Mouse (Mus musculus) layer of hippocampus, adult 8-10 months (tissue): ENCODE data around the gene Tbc1d2b. TPM values are rescaled to one million over a fixed set of nuclear protein-coding genes. Genes with fewer than 3 reads are reported as not detected.

Experiments used
- DNase-seq, 2 experiments: peaks; one replicate each; pipeline ENCODE4 v3.0.0; 2022; ENCODE audit warnings: low spot score in 2 of 2
- total RNA-seq, 4 experiments: library from RNA; stranded (reverse); gene quantifications; 2 replicates each; pipeline ENCODE4 v1.2.4; 2022

Gene Tbc1d2b
- total RNA-seq, 4 experiments from 2014 or later = 10.6 to 16.8 (median 14.6) TPM

DNA sequence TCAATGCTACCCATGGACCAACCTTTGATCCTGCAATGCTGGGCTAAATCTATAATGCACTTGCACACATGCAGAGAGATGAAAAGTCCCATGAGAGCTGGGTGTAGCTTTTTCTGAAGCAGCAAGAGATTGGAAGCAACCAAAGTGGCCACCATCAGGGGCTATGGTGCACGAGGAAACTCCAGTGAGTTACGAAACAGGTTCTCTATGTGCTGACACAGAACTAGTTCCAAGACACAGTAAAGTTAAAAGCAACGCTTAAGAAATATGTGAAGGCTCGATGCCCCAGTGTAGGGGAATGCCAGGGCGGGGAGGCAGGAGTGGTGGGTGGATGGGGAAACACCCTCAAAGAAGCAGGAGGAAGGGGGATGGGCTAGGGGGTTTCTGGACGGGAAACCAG, 61.9 kb downstream of the Tbc1d2b start:
- no peak for DNase-seq

DNA sequence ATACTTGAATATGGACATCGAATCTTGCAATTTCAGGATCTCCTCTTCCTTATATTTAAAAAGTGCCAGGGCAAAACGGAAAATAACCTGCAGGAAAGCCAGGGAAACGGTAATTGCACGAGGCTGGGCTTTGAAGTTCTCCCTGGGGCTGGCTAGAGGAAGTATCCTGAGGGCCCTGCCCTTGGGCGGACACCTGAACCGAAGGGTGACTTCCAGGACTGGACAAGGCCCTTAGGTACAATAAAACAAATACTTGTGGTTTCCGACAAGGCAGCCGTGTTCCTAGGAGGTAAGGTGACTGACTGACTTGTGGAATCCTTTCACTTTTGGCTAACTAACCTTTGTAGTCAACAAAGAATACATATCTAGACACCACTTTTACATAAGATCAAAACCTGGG, 62.8 kb downstream of the Tbc1d2b start:
- DNase-seq = no peak

DNA sequence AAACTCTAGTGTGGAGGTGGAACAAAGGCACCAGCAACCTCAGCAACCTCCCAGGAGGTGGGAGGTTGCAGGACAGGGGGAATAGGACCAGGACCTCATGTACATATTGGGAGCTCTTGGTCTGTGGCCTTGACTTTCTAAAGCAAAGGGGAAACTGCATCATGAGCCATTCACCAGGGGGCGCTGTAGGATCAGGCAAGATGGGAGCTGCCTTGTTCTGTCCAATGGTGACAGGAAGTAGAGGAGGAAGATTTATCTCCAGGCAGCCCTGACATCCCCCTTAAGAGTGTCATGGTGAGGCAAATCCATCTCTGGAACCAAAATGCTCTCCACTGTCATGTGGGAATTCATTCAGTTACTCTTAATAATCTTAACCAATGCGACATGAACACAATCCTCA, 64.1 kb downstream of the Tbc1d2b start:
- peak; percentile 61 to 82 for DNase-seq

DNA sequence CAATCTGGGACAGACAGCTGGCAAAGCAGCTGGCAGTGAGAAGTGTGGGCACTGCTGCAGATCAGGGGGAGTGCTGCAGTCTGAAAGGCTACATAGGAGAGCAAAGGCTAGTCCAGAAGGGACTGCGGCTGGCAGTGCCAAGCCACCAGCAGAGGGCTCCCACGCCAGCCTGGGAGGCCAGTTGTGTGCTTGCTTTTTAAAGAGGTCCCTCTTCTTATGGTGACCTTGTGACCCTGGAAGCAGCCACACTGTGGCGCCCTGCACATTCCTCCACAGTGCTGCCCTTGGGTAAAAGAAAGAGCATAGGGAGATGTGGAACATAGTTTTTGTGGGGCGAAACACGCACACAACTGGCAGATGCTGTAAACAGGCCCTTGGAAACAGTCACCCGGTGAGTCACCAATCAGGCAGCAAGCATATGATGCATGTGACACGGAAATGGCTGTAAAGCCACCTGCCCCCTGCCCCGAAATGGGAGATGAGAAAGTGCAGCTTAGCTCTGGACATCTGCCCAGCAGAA, 66.1 kb downstream of the Tbc1d2b start:
- no peak for DNase-seq

DNA sequence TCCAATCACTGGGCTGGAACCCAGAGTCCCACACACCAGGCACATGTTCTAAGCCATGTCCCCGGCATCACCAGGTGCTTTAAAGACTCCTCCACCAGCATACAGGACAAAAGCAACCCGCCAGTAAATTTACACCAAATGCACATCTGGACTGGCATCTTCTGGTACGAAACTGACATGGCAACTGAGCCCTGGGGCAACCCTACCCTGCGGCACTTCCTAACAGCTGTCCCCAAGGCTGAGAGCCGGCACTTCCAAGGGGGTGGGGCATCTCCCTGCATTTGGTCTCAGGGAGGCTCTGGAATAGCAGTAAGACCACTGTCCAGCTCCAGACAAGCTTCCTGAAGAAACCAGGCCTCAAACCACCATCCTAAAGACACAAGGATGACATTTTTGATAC, 67.4 kb downstream of the Tbc1d2b start:
- DNase-seq = no peak

DNA sequence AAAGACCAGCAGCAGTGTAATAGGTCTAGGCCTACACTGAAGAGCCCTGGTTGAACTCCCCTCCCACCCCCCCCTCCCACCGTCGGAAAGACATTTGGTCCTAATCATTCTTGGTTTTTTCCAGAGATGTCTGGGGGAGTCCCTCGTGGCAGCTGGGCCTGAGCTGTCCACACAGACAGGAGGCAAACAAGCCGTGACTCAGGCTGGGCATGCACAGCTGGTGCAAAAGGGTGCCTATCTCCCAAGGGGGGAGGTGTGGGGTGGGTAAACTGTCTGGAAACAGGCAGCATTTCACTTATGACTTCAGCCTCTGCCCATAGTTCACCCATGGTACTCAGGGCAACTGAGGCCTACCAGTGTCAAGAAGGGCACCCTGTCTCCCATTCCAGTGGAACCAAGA, 69.1 kb downstream of the Tbc1d2b start:
- no peak for DNase-seq

DNA sequence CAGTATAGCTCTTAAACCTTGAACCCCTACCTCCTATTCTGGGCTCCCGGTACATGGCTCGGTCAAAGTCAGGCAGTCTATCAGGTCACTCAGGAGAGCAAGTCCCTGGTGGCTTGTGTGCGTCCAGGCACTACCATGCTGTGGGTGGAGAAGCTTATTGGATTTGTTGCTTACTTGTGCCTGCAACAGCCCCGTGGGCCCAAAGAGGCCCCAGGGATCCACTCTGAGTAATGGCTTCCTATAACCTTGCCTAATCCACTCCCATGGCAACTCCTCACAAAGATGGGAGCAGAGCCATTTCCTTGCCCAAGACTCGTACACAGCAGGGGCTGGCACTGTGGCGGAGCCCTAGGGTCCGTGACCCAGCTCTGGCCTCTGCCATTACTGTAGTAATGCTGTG, 69.5 kb downstream of the Tbc1d2b start:
- no peak for DNase-seq

DNA sequence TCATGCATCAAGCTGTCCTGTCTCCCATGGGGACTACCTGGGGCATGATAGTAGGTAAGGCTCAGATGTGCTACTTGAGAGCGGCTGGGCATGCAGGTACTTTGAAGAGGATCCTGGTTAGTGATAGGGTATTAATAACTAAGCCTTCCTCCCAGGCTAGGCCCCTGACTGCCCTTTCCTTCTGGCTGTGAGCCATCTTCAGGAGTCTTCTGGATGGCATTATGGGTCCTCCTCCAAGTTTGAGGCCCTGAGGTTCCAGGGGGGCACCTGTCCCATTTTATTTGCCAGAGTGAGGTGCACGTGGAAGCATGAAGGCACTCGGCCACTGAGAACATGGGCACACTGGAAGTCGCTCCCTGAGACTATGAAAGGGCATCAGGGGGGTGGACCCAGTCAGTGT, 70.1 kb downstream of the Tbc1d2b start:
- DNase-seq = no peak

DNA sequence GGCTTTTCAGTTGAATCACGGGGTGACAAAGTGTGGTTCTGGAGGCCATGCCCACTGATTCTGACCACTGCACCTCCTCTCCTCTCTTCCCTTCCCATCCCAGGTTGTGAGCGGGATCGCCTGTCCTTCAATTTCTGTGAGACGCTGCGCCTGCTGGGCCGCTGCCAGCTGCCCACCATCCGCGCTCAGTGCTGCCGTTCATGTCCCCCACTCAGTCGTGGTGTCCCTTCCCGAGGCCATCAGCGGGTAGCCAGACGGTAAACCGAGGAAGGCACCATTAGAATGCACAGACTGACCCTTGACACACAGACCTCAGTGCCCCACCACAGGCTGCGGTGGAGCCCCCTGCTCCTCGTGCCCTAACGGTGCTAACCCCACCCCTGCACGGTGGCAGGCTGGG, 71.0 kb downstream of the Tbc1d2b start:
- no peak for DNase-seq

DNA sequence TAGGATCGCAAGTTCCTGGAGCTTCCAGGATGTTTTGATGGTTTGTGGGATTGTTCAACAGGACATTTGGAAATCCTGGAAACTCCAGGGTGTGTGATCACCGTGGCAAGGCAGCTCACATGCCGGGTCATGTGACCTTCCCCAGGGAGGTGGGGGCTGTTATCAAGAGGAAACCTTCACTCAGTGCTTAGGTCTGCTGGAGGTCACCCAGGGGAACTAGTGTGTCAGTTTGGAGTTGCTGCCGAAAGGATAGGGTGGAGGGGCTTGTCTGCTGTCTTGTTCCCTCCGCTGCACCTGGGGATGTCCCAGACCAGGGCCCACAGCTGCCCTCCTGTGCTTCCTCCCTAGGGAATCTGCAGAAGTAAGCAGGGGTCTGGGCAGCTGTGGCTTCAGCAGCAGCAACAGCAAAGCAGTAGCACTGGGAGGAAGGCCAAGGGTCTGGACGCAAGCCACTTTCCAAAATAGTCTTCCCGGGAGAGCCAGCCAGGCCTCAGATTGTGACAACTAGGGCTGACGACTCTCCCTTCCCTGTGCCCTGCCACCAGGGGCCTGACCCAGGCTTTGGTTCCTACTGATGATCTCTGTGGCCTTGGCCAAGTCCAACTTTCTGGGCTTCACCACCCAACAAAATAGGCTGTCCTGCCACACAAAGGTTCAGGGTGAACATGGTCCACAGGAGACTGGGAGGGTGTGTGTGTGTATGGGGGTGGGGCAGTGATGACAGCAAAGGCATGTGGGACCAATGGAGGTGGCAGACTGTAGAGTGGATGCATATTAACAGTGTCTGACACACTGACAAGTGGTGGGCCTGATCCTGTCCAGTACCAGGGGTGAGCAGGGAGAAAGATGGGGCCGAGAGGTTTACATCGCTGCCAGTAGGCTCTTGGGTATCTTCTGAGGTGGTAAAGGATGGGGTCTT, 71.8 kb downstream of the Tbc1d2b start:
- no peak for DNase-seq

DNA sequence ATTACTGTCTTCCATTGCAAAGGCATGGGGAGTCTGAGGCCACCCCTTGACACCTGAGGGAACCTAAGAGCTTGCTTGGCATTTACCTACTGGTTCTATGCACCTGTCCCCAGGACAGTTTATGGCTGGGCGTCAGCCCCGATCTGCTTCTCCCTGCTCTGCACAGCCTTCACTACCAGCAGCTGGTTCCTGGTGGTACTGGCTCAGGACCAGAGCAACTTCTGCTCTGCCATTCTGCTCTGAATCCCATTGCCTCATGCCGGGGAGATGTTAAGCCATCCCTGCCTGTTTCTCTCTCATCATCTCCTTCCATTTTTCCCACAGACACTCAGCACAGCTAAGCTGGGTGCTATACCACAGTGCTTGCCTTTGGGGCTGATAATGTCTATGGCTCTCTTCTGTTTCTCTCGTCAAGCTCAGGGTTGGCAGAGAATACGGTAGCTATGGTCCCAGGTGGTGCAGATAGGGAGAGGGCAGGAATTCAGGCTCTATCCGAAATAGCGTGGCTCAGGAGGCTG, 72.7 kb downstream of the Tbc1d2b start:
- no peak for DNase-seq

DNA sequence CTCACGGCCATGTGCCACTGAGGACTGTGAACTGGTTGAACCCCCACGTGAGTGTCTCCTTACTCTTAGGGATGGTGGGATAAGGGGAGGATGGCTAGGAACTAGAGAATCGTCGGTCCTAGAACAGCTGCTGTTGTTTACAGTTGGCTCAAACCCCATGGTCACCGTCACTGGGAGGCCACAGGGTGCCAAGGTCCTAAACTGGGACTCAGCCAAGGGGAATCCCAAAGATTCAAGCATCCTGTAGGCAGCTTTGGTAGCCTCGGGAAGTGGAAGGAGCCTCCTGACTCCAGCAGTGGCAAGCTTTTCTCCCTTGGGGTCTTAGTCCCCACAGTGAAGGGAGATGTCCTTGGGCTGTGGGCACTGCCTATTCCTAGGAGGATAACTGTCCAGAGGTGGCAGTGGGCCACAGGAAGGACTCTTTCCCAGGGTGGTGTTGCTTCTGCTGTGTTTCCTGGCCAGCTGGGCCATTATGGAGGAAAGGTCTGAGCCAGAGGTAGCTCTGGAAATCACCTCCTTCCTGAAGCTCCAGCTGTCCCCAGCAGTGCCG, 73.4 kb downstream of the Tbc1d2b start:
- DNase-seq = no peak

DNA sequence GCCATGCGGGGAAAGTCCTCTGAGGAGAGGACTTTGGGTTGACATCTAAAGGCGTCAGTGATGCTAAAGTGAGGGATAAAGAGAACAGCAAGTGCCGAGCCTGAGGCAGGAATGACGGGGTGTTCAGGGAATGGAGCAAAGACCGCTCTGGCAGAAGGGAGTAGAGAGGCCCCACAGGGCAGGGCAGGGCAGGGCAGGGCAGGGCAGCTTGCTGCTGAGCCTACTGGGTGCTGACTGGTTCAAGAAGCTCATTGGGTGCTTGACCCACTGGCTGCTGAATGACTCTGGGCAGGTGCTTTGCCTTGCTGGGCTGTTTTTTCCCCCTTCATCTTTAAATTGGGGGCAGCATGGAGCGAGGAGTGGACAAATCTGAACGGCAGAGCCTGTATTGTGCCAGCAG, 74.3 kb downstream of the Tbc1d2b start:
- no peak for DNase-seq

DNA sequence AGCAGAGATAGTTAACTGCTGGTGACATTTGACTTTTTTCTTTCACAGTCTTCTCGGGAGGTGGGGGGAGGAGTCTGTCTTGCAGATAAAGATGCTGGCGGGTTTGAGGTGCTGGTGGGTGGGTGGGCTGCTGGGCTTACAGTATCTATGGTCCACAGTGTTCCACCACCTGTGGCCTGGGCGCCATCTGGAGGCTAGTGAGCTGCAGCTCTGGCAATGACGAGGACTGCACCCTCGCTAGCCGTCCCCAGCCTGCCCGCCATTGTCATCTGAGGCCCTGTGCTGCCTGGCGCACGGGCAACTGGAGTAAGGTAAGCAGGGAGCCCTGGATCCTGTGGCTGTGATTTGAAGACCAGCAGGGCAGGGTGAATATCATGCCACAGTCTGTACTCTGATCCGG, 75.6 kb downstream of the Tbc1d2b start:
- DNase-seq = no peak

DNA sequence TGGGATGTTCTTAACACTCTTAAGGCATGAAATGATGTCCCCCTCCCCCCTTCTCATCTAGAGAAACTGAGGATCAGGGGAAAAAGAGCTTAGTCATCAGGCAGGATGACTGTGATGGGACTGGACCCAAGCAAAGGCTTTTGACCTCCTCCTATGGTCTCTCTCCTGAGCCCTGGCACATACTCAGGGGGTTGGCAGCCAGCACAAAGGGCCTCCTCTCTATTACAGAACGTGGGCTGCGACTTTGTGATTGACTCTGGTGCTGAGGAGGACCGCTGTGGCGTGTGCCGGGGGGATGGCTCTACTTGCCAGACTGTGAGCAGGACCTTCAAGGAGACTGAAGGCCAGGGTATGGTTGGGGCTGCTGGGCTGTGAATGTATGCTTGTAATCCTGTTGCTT, 81.2 kb downstream of the Tbc1d2b start:
- no peak for DNase-seq

DNA sequence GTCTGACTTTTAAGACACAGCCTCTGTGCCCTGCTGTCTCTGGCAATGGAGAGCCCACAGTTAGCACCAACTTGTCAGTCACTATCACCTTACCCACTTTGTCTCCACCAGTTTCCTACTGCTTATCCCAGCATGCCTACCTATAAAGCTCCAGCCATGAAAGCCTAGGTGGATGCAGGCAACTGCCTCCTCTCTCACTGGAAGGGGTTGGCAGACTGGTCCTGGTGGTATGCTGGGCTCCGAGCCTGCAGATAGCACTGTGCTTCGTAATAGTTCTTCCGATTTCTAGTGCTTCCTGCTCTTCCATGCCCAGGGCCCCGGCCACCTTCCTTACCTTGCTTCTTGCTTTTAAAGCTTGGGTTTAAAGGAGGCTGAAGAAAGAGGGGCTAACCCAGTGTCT, 81.7 kb downstream of the Tbc1d2b start:
- no peak for DNase-seq

DNA sequence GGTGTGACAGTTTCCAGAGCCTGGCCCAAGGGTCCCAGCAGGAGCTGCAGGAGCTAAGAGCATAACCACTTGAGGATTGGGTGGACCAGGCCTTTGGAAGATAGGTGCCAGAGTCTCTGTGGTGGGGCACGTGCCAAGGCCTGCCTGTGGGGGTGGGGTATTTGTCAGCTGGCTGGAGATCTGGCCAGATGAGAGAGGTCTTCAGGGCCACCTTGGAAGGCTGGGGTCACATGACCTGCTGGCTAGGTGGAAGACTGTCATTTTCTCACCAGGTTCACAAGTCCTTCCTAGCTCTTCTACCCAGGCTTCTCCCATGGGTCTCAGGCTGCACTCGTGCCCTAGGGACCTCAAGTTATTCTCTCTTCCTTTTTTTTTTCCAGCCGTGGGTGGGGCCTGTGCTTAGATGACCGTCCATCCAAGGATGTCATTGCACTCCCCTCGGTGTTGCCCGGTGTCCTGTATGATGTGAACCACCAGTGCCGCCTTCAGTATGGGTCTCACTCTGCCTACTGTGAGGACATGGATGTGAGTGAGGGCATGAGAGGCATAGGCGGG, 85.2 kb downstream of the Tbc1d2b start:
- no peak for DNase-seq

DNA sequence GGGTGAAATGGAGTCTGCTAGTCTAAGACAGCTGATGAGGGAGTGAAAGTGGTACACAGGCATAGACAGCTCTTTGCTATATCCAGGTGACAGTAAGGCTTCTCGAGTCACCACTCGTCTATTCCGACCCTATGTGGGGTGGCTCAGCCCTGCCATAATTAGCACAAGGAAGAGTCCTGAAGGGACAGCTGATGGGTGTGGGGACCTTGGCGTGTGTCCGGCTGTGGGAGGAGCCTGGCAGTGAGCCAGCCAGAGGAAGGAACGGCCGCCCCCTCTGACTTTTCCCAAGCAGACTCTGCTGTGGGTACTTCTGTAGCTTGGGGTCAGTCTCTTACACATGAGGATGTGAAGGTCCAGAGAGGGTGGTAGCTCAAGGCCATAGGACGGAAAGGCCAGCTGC, 86.5 kb downstream of the Tbc1d2b start:
- DNase-seq = no peak

DNA sequence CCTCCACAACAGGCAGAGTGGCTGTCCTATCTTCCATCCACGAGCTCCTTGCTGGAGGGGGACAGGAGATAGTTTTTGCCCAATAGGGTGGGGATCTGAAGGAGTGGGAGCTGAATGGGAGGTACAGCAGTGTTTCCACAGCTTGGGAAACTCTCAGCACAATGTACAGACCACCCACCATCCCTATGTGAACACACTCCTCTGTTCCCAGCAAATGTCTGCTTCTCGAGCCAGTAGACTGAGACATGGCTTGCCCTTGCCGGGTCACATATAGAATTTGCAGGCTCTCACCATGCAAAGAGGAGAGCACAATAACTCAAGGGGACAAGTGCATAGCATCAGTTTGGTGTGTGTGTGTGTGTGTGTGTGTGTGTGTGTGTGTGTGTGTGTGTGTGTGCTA, 87.1 kb downstream of the Tbc1d2b start:
- no peak for DNase-seq

DNA sequence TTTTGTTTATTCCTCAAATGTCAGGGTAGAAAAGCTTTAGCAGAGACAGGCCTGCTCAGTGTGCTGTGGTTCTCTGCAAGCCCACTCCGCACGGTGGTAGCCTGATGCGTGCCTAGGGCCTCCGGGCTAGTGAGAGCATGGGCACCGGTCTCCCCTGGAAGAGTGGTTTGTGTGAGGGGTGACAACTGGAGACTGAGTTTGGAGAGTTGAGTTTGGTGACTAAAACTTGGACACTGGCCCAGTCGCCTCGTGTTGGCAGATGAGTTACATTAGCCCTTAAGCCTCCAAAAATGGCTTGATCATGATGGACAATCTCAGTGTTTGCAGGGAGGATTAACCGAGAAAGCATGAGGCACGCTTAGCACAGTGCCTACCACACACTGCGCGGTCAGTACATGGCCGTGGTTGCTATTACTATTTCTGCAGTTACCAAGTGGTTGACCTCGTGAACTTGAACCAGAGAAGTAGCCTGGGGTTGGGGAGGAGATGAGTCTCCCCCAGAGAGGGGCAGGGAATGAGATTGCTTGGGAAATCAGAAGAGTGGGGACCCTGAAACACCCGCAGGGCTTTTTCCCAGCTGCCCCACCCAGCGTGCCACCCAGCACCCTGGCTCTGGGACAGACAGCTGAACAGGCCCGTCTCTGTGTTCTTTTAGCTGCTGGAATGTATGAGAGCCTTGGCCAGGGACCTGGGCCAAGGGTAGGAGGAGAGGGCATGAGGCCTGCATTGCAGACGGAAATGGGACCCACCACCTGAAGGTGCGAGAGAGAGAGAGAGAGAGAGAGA, 87.8 kb downstream of the Tbc1d2b start:
- no peak for DNase-seq

DNA sequence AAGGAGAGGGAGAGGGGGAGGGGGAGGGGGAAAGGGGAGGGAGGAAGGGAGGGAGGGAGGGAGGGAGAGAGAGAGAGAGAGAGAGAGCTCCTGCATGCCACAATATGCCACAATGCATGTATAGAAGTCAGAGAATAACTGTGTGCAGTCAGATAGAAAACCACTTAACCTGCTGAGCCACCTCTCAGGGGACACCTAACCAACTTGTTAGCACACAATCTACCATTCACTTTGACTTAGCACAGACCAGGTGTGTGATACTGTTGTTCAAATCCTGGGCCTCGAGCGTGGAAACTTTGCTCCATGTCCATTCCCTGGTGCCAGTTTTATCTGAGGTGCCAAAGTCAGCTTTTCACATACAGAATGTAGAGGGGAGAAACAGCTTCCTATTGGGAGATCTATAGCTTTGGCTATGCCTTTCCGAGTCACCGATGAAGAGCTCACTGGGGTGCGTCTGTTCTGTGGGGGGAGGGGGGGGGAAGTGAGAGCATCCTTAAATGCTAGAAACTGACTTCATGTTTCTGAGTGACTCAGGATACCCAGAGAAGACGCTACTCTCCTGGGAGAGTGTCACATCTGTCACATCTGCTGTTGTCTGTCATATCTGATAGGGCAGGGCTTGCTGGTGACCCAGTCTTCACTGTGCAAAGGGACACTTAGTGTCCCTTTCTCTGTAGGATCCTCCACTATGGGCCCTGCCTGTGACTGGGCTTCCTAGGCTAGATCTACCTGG, 88.8 kb downstream of the Tbc1d2b start:
- no peak for DNase-seq
